Mouse (Mus musculus) liver, embryonic 14.5 days (tissue): ENCODE results near the gene Spata2l. TPM values are rescaled to one million over a fixed set of nuclear protein-coding genes. Genes with fewer than 3 reads are reported as not detected.
"Not testable (repeated sequence)": the region's sequence is repeated elsewhere in the genome, so short reads cannot be mapped to it uniquely, and the experiment has no call there.

ENCODE experiments used
- ATAC-seq: fragments of 200-750 bp; cut with Nextera tagmentation; 2 replicates; pipeline ENCODE4 v1.8.0; 2017; ENCODE audit warnings: moderate number of reproducible peaks, mild to moderate bottlenecking, moderate library complexity; ENCODE audit not compliant: insufficient read depth
- DNase-seq, 3 experiments: peaks; one replicate each; pipeline ENCODE4 v3.0.0-alpha.2; 2012 to 2013; ENCODE audit warnings: low read depth in 3 of 3, low spot score in 3 of 3
- H3K27ac ChIP-seq: fragments of 300-500 bp; sonication (generic); 2 replicates; pipeline ENCODE4 v1.5.1; 2014; ENCODE audit warnings: moderate library complexity, mild to moderate bottlenecking, control low read depth, inconsistent platforms
- H3K27me3 ChIP-seq: fragments of 300-500 bp; sonication (generic); 2 replicates; pipeline ENCODE4 v1.6.1; 2014; ENCODE audit warnings: mild to moderate bottlenecking, low read length, moderate library complexity; ENCODE audit not compliant: control insufficient read depth, insufficient read depth
- H3K36me3 ChIP-seq: fragments of 300-500 bp; sonication (generic); replicated peaks from 2 replicates; pipeline ENCODE4 v1.6.1; 2014; ENCODE audit warnings: low read depth; ENCODE audit not compliant: control insufficient read depth, insufficient read depth
- H3K4me1 ChIP-seq, 2 experiments: fragments of 200-500 bp in 1 of 2; fragments of 300-500 bp in 1 of 2; sonication (generic) in 1 of 2; replicated peaks; 2 replicates each; pipeline ENCODE4 v1.6.1; 2012 to 2014; ENCODE audit warnings: antibody characterized with exemption in 1 of 2, inconsistent platforms in 1 of 2, low read length in 1 of 2; ENCODE audit not compliant: control insufficient read depth in 2 of 2, insufficient read depth in 2 of 2
- H3K4me2 ChIP-seq: fragments of 300-500 bp; sonication (generic); 2 replicates; pipeline ENCODE4 v1.6.1; 2014; ENCODE audit warnings: low read depth, mild to moderate bottlenecking, control low read depth, moderate library complexity
- H3K4me3 ChIP-seq, 2 experiments: fragments of 200-500 bp in 1 of 2; fragments of 300-500 bp in 1 of 2; sonication (generic) in 1 of 2; 2 replicates each; pipeline ENCODE4 v1.5.1; 2012 to 2014; ENCODE audit warnings: low read depth in 2 of 2, low read length in 2 of 2, mild to moderate bottlenecking in 2 of 2, control low read depth in 1 of 2, inconsistent platforms in 1 of 2, moderate library complexity in 1 of 2; ENCODE audit not compliant: insufficient read depth in 1 of 2
- H3K9ac ChIP-seq: fragments of 300-500 bp; sonication (generic); replicated peaks from 2 replicates; pipeline ENCODE4 v1.6.1; 2014; ENCODE audit warnings: mild to moderate bottlenecking, control low read depth, moderate library complexity
- H3K9me3 ChIP-seq: fragments of 300-500 bp; sonication (generic); 2 replicates; pipeline ENCODE4 v1.6.1; 2016; ENCODE audit warnings: low read length, mixed read lengths; ENCODE audit not compliant: control insufficient read depth
- CTCF ChIP-seq: IDR thresholded peaks from 2 replicates; pipeline ENCODE4 v1.5.1; 2016; ENCODE audit warnings: antibody characterized with exemption, low read depth, control low read depth
- EP300 ChIP-seq: IDR thresholded peaks from 2 replicates; pipeline ENCODE4 v1.6.1; 2016; ENCODE audit warnings: antibody characterized with exemption, low read depth
- WGBS: fragments of 180-500 bp; shearing (Covaris S2); extraction: QIAGEN DNeasy Blood & Tissue Kit; methylation state at CpG from one replicate; pipeline ENCODE4 v1.1.7; 2014; ENCODE audit not compliant: insufficient replicate concordance; 5-methylcytosine and 5-hydroxymethylcytosine counted together
- polyA plus RNA-seq, 2 experiments: library from polyadenylated mRNA; depleted of rRNA in 1 of 2; stranded (reverse) in 1 of 2; unstranded in 1 of 2; fragments of >200 nt; fragmentation: Nextera tagmentation in 1 of 2; extraction: Ambion mirVana in 1 of 2; gene quantifications; 2 replicates each; pipeline versions ENCODE4 v1.2.1 to v1.2.3; 2012 to 2014

The Spata2l gene
- polyA plus RNA-seq, 2 experiments: 0.87 to 1.5 TPM

DNA sequence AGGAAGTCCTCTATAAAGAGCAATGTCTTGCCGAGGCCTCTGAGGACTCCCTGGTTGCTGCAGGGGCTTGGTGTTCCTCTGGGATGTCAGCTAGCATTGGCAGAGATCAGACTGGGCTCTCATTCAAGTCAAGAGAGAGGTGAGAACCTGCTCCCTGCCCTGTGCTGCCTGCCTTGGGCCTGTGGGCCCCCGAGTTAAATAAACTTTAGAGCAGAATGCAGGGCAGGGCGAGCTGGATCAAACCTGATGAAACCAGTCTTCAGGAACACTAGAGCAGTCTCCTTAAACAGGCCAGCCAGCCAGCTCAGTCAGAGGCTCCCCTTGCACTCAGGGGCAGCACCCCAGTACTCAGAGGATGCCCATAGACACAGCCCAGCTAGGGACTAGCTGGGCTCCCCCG is 35.9 kb upstream of the Spata2l start:
- ATAC-seq (no peak), DNase-seq (no peak)
- no peak overlapping the region for H3K9ac ChIP-seq
- 78% methylated on average over 4 of the region's 4 CpGs for WGBS
- H3K4me3 ChIP-seq: no peak overlapping the region
- no peaks in the 10 kb centered on the region for H3K9me3 ChIP-seq
- H3K4me1 ChIP-seq: no peaks in the 10 kb centered on the region
- no peak overlapping the region for H3K4me2 ChIP-seq
- peaks cover 19% of the 10 kb centered on the region for H3K36me3 ChIP-seq
- no peak overlapping the region for H3K27ac ChIP-seq
- no peak for TF ChIP-seq EP300
- TF ChIP-seq CTCF: no peak
- no peaks in the 10 kb centered on the region for H3K27me3 ChIP-seq

- Histone ChIP-seq H3K4me1 (no peaks in the 10 kb centered on the region), H3K27me3 (no peaks in the 10 kb centered on the region), H3K4me3 (no peak overlapping the region), H3K4me2 (no peak overlapping the region), H3K27ac (no peak overlapping the region), H3K9ac (no peak overlapping the region), H3K36me3 (peaks cover 27% of the 10 kb centered on the region), H3K9me3 (no peaks in the 10 kb centered on the region)
- 84% methylated on average over 10 of the region's 10 CpGs for WGBS
- DNase-seq (no peak), ATAC-seq (no peak)
- no peak for TF ChIP-seq CTCF
- TF ChIP-seq EP300: no peak
Measured at GRCm38 (mm10) chr8:123271147-123271546, 35.1 kb upstream of the Spata2l start.

DNA sequence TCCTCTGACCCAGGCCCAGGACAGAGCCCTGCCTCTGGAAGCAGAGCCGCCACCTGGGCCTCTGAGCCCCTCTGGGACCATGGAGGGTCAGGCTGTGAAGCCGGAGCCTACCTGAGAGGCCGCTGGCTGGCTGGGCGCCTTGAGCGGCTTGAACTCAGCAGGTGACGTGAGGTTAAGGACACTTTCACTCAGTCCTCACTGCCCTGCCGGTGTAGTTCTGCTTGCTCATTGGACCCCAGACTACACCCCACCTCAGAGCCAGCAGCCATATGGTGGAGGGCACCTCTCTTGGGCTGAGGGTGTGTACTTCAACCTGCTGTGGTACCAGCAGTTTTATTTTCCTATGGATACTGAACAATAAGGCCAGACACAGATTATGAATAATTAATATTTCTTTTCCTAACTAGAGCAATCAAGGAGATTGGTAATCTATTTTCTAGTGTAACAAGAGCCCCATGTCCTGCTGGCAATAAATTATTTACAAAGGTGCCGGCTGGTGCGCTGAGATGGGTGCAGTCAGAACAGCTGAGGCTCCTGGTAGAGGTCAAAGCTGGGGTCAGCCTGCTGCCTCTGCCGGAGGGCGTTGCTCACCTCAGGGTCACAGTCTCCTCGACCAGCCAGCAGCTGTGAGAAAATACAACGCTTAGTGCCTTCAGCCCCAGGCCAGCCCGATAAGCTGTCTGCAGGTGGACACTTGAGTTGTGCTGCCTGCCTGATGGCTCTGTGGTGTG is 32.1 kb upstream of the Spata2l start:
- TF ChIP-seq CTCF (no peak), EP300 (no peak)
- Histone ChIP-seq H3K4me1 (no peaks in the 10 kb centered on the region), H3K9ac (no peak overlapping the region), H3K36me3 (peaks cover 23% of the 10 kb centered on the region), H3K27ac (no peak overlapping the region), H3K27me3 (no peaks in the 10 kb centered on the region), H3K9me3 (no peaks in the 10 kb centered on the region), H3K4me3 (no peak overlapping the region), H3K4me2 (no peak overlapping the region)
- DNase-seq (no peak), ATAC-seq (0 out of 2 replicates have a peak, but pooled peaks have one; percentile 33)
- WGBS: 76% methylated on average over 14 of the region's 14 CpGs

- not testable (repeated sequence) for H3K4me3 ChIP-seq, H3K9ac ChIP-seq, DNase-seq, H3K27ac ChIP-seq, H3K27me3 ChIP-seq, H3K9me3 ChIP-seq, ATAC-seq, H3K4me2 ChIP-seq
- Histone ChIP-seq H3K4me1 (peaks cover 8 to 13% of the 10 kb centered on the region in 2 experiments), H3K36me3 (peaks cover 11% of the 10 kb centered on the region)
- WGBS: 75% methylated on average over 8 of the region's 8 CpGs
Measured at GRCm38 (mm10) chr8:123257593-123257992, 21.6 kb upstream of the Spata2l start.

- no peaks in the 10 kb centered on the region for H3K9me3 ChIP-seq
- no peak overlapping the region for H3K4me2 ChIP-seq
- no peak overlapping the region for H3K9ac ChIP-seq
- 72% methylated on average over 3 of the region's 3 CpGs for WGBS
- no peak for ATAC-seq
- peaks cover 11% of the 10 kb centered on the region for H3K36me3 ChIP-seq
- no peaks in the 10 kb centered on the region for H3K27me3 ChIP-seq
- TF ChIP-seq EP300: no peak
- TF ChIP-seq CTCF: no peak
- no peak overlapping the region for H3K4me3 ChIP-seq
- DNase-seq: no peak
- no peak overlapping the region for H3K27ac ChIP-seq
- H3K4me1 ChIP-seq: peaks cover 8 to 13% of the 10 kb centered on the region in 2 experiments
Measured at GRCm38 (mm10) chr8:123257114-123257513, 21.1 kb upstream of the Spata2l start.
